Mouse (Mus musculus): ENCODE measurements at regions not wholly inside any gene's neighbourhood (a gene's known extent, or its start where the extent isn't known, plus 50 kb on each side); places are given as distances from the start of the nearest gene placed in this dataset.
A peak's percentile ranks its signal among the peaks of the same experiment; 100 is the strongest.

DNA sequence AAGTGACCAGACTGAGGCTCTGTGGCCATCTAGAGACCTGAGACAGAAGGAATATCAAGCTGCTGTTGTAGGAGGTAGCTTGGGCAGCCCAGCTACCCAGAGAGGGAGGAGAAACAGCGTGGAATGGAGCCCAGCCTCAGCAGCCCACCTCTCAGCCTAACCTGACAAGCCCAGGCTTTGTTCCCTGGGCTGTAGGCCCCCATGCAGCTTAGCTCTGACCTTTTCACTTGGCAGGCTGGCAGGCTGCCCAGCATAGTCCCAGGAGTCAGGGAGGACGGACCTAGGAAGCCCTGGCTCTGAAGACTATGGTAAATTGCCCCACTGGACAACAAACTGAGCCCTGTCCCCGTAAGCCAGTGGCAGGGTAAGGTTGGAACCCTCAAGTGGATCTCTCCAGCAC, 141.8 kb upstream of the Csf3r start:
- ATAC-seq (replicated peaks; ENCODE audit: insufficient number of reproducible peaks, low FRiP score, low TSS enrichment, low read depth) (no peak), DNase-seq (ENCODE audit: low spot score) (no peak)
- no peak overlapping the region for H3K4me2 ChIP-seq (ENCODE audit: low read depth, low read length)
- H3K4me1 ChIP-seq (ENCODE audit: control insufficient read depth, insufficient read depth, low read length) = peaks cover 5% of the 10 kb centered on the region; the same call in 1 of the 2 replicates
- no peaks in the 10 kb centered on the region for H3K27me3 ChIP-seq (ENCODE audit: control insufficient read depth, insufficient read depth, low read length)
- H3K4me3 ChIP-seq (ENCODE audit: low read depth, low read length) = no peak overlapping the region
- no peaks in the 10 kb centered on the region for H3K9me3 ChIP-seq (replicated peaks; ENCODE audit: control insufficient read depth, low read length)
- H3K36me3 ChIP-seq (replicated peaks; ENCODE audit: control insufficient read depth, insufficient read depth, low read depth, low read length) = no peaks in the 10 kb centered on the region
- WGBS = 46% methylated on average over 3 of the region's 3 CpGs
- peak overlapping the region; percentile 18; the same call in 1 of the 2 replicates for H3K9ac ChIP-seq (replicated peaks; ENCODE audit: low read length)
- H3K27ac ChIP-seq (replicated peaks; ENCODE audit: low read depth, low read length) = no peak overlapping the region

DNA sequence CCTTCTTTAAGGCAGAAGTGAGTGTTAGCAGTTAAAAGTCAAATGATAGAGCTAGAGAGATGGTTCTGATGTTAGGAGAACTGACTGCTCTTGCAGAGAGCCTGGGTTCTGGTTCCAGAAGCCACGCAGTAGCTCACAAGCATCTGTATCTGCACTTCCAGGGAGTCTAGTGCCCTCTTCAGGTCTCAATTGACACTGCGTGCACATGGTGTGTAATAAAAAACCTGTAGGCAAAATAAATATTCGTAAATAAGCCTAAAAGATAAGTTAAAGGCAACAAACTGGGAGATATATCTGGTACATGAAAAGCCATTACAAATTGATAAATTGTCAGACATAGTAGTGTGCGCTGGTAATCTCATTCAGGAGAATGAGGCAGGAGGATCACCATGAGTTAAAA, 133.8 kb upstream of the Csf3r start:
- Histone ChIP-seq H3K9ac (replicated peaks; ENCODE audit: low read length) (no peak overlapping the region), H3K36me3 (replicated peaks; ENCODE audit: control insufficient read depth, insufficient read depth, low read depth, low read length) (no peaks in the 10 kb centered on the region), H3K27me3 (ENCODE audit: control insufficient read depth, insufficient read depth, low read length) (no peaks in the 10 kb centered on the region), H3K27ac (replicated peaks; ENCODE audit: low read depth, low read length) (no peak overlapping the region), H3K4me2 (ENCODE audit: low read depth, low read length) (no peak overlapping the region), H3K4me3 (ENCODE audit: low read depth, low read length) (no peak overlapping the region), H3K4me1 (ENCODE audit: control insufficient read depth, insufficient read depth, low read length) (no peaks in the 10 kb centered on the region), H3K9me3 (replicated peaks; ENCODE audit: control insufficient read depth, low read length) (no peaks in the 10 kb centered on the region)
- ATAC-seq (replicated peaks; ENCODE audit: insufficient number of reproducible peaks, low FRiP score, low TSS enrichment, low read depth) (no peak), DNase-seq (ENCODE audit: low spot score) (no peak)
- 47% methylated on average over 4 of the region's 4 CpGs for WGBS

GRCm38 (mm10) chr4:125893139-125893538, 131.2 kb upstream of the Csf3r start:
- DNase-seq (ENCODE audit: low spot score) = no peak
- Histone ChIP-seq H3K4me2 (ENCODE audit: low read depth, low read length) (no peak overlapping the region), H3K9me3 (replicated peaks; ENCODE audit: control insufficient read depth, low read length) (no peaks in the 10 kb centered on the region), H3K27me3 (ENCODE audit: control insufficient read depth, insufficient read depth, low read length) (no peaks in the 10 kb centered on the region), H3K36me3 (replicated peaks; ENCODE audit: control insufficient read depth, insufficient read depth, low read depth, low read length) (no peaks in the 10 kb centered on the region), H3K4me1 (ENCODE audit: control insufficient read depth, insufficient read depth, low read length) (no peaks in the 10 kb centered on the region), H3K4me3 (ENCODE audit: low read depth, low read length) (no peak overlapping the region), H3K9ac (replicated peaks; ENCODE audit: low read length) (no peak overlapping the region), H3K27ac (replicated peaks; ENCODE audit: low read depth, low read length) (no peak overlapping the region)
- 78% methylated on average over 6 of the region's 6 CpGs for WGBS
- no peak for ATAC-seq (replicated peaks; ENCODE audit: insufficient number of reproducible peaks, low FRiP score, low TSS enrichment, low read depth)

DNA sequence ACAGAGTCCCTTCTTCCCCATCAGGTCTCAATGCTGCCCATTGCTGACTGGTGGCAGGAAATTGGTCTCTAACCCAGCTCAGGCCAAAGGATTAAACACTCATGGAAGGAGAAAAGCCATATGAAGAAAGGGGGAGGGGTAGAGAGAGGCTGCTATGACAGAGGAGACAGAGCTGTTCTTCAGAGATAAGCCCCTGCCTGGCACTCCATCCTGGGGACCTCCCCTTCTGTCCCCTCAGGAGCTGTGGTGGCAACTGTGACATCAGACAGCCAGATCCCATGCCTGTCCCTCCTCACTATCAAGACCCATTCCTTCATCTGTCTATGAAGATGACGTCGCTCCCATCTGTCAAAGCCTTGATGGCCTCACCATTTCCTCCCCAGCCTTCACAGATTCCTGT, 126.6 kb upstream of the Csf3r start:
- 89% methylated on average over 2 of the region's 2 CpGs for WGBS
- no peaks in the 10 kb centered on the region for H3K9me3 ChIP-seq (replicated peaks; ENCODE audit: control insufficient read depth, low read length)
- no peaks in the 10 kb centered on the region for H3K27me3 ChIP-seq (ENCODE audit: control insufficient read depth, insufficient read depth, low read length)
- H3K36me3 ChIP-seq (replicated peaks; ENCODE audit: control insufficient read depth, insufficient read depth, low read depth, low read length) = no peaks in the 10 kb centered on the region
- H3K9ac ChIP-seq (replicated peaks; ENCODE audit: low read length) = no peak overlapping the region
- no peaks in the 10 kb centered on the region for H3K4me1 ChIP-seq (ENCODE audit: control insufficient read depth, insufficient read depth, low read length)
- DNase-seq (ENCODE audit: low spot score) (no peak), ATAC-seq (replicated peaks; ENCODE audit: insufficient number of reproducible peaks, low FRiP score, low TSS enrichment, low read depth) (no peak)
- H3K27ac ChIP-seq (replicated peaks; ENCODE audit: low read depth, low read length) = no peak overlapping the region
- H3K4me2 ChIP-seq (ENCODE audit: low read depth, low read length) = no peak overlapping the region
- H3K4me3 ChIP-seq (ENCODE audit: low read depth, low read length) = no peak overlapping the region

GRCm38 (mm10) chr4:125898631-125899348, 125.6 kb upstream of the Csf3r start:
- H3K9me3 ChIP-seq (replicated peaks; ENCODE audit: control insufficient read depth, low read length) = no peaks in the 10 kb centered on the region
- H3K4me1 ChIP-seq (ENCODE audit: control insufficient read depth, insufficient read depth, low read length) = no peaks in the 10 kb centered on the region
- 66% methylated on average over 11 of the region's 11 CpGs for WGBS
- H3K4me2 ChIP-seq (ENCODE audit: low read depth, low read length) = no peak overlapping the region
- H3K27ac ChIP-seq (replicated peaks; ENCODE audit: low read depth, low read length) = no peak overlapping the region
- no peaks in the 10 kb centered on the region for H3K36me3 ChIP-seq (replicated peaks; ENCODE audit: control insufficient read depth, insufficient read depth, low read depth, low read length)
- H3K4me3 ChIP-seq (ENCODE audit: low read depth, low read length) = no peak overlapping the region
- DNase-seq (ENCODE audit: low spot score) = peak; percentile 12
- ATAC-seq (replicated peaks; ENCODE audit: insufficient number of reproducible peaks, low FRiP score, low TSS enrichment, low read depth) = no peak
- no peak overlapping the region for H3K9ac ChIP-seq (replicated peaks; ENCODE audit: low read length)
- H3K27me3 ChIP-seq (ENCODE audit: control insufficient read depth, insufficient read depth, low read length) = no peaks in the 10 kb centered on the region

- H3K9me3 ChIP-seq (replicated peaks; ENCODE audit: control insufficient read depth, low read length) = no peaks in the 10 kb centered on the region
- 60% methylated on average over 10 of the region's 10 CpGs for WGBS
- H3K4me1 ChIP-seq (ENCODE audit: control insufficient read depth, insufficient read depth, low read length) = no peaks in the 10 kb centered on the region
- no peak overlapping the region for H3K9ac ChIP-seq (replicated peaks; ENCODE audit: low read length)
- no peak overlapping the region for H3K27ac ChIP-seq (replicated peaks; ENCODE audit: low read depth, low read length)
- no peaks in the 10 kb centered on the region for H3K36me3 ChIP-seq (replicated peaks; ENCODE audit: control insufficient read depth, insufficient read depth, low read depth, low read length)
- ATAC-seq (replicated peaks; ENCODE audit: insufficient number of reproducible peaks, low FRiP score, low TSS enrichment, low read depth) (no peak), DNase-seq (ENCODE audit: low spot score) (peak; percentile 19)
- H3K4me2 ChIP-seq (ENCODE audit: low read depth, low read length) = no peak overlapping the region
- no peaks in the 10 kb centered on the region for H3K27me3 ChIP-seq (ENCODE audit: control insufficient read depth, insufficient read depth, low read length)
- no peak overlapping the region for H3K4me3 ChIP-seq (ENCODE audit: low read depth, low read length)
Observed at GRCm38 (mm10) chr4:125901546-125902276, 122.6 kb upstream of the Csf3r start.

GRCm38 (mm10) chr4:125906296-125906695, 118.1 kb upstream of the Csf3r start:
- no peaks in the 10 kb centered on the region for H3K4me1 ChIP-seq (ENCODE audit: control insufficient read depth, insufficient read depth, low read length)
- WGBS = 66% methylated on average over 5 of the region's 5 CpGs
- no peak overlapping the region for H3K4me3 ChIP-seq (ENCODE audit: low read depth, low read length)
- no peaks in the 10 kb centered on the region for H3K36me3 ChIP-seq (replicated peaks; ENCODE audit: control insufficient read depth, insufficient read depth, low read depth, low read length)
- no peak overlapping the region for H3K4me2 ChIP-seq (ENCODE audit: low read depth, low read length)
- H3K27me3 ChIP-seq (ENCODE audit: control insufficient read depth, insufficient read depth, low read length) = no peaks in the 10 kb centered on the region
- DNase-seq (ENCODE audit: low spot score) (no peak), ATAC-seq (replicated peaks; ENCODE audit: insufficient number of reproducible peaks, low FRiP score, low TSS enrichment, low read depth) (no peak)
- H3K27ac ChIP-seq (replicated peaks; ENCODE audit: low read depth, low read length) = no peak overlapping the region
- no peaks in the 10 kb centered on the region for H3K9me3 ChIP-seq (replicated peaks; ENCODE audit: control insufficient read depth, low read length)
- no peak overlapping the region for H3K9ac ChIP-seq (replicated peaks; ENCODE audit: low read length)

- Histone ChIP-seq H3K9me3 (replicated peaks; ENCODE audit: control insufficient read depth, low read length) (no peaks in the 10 kb centered on the region), H3K27ac (replicated peaks; ENCODE audit: low read depth, low read length) (no peak overlapping the region), H3K4me1 (ENCODE audit: control insufficient read depth, insufficient read depth, low read length) (no peaks in the 10 kb centered on the region), H3K9ac (replicated peaks; ENCODE audit: low read length) (no peak overlapping the region), H3K27me3 (ENCODE audit: control insufficient read depth, insufficient read depth, low read length) (peaks cover 7% of the 10 kb centered on the region; the same call in 1 of the 2 replicates), H3K4me3 (ENCODE audit: low read depth, low read length) (no peak overlapping the region), H3K36me3 (replicated peaks; ENCODE audit: control insufficient read depth, insufficient read depth, low read depth, low read length) (no peaks in the 10 kb centered on the region), H3K4me2 (ENCODE audit: low read depth, low read length) (no peak overlapping the region)
- DNase-seq (ENCODE audit: low spot score) (no peak), ATAC-seq (replicated peaks; ENCODE audit: insufficient number of reproducible peaks, low FRiP score, low TSS enrichment, low read depth) (no peak)
- 87% methylated on average over 8 of the region's 8 CpGs for WGBS
Observed at GRCm38 (mm10) chr4:125908901-125909300, 115.4 kb upstream of the Csf3r start.

Data from embryonic facial prominence, embryonic 11.5 days (tissue).